Mouse (Mus musculus) retina, postnatal 1 day (tissue): ENCODE measurements at regions not wholly inside any gene's neighbourhood (a gene's known extent, or its start where the extent isn't known, plus 50 kb on each side); places are given as distances from the start of the nearest gene placed in this dataset.
A peak's percentile ranks its signal among the peaks of the same experiment; 100 is the strongest.

Source experiments
- DNase-seq: peaks from one replicate; pipeline ENCODE4 v3.0.0-alpha.2; 2012

GRCm38 (mm10) chr6:51172856-51173619 lies 259.4 kb upstream of the Nfe2l3 start:
- DNase-seq = peak; percentile 92

- DNase-seq = peak; percentile 26
Observed at GRCm38 (mm10) chr6:51173620-51174442, 258.6 kb upstream of the Nfe2l3 start.

- DNase-seq = peak; percentile 36
Observed at GRCm38 (mm10) chr6:51174443-51175021, 257.9 kb upstream of the Nfe2l3 start.

GRCm38 (mm10) chr6:51175616-51176590 lies 256.6 kb upstream of the Nfe2l3 start:
- DNase-seq = peak; percentile 38

- no peak for DNase-seq
Observed at GRCm38 (mm10) chr6:51176791-51177433, 255.6 kb upstream of the Nfe2l3 start.

- no peak for DNase-seq
Observed at GRCm38 (mm10) chr6:51177701-51178060, 254.8 kb upstream of the Nfe2l3 start.

GRCm38 (mm10) chr6:51178061-51178791 lies 254.2 kb upstream of the Nfe2l3 start:
- DNase-seq = peak; percentile 99

GRCm38 (mm10) chr6:51178799-51179398 lies 253.6 kb upstream of the Nfe2l3 start:
- DNase-seq = no peak

- peak; percentile 41 for DNase-seq
Observed at GRCm38 (mm10) chr6:51179741-51180537, 252.5 kb upstream of the Nfe2l3 start.

GRCm38 (mm10) chr6:51180881-51181875 lies 251.3 kb upstream of the Nfe2l3 start:
- DNase-seq = peak; percentile 53

GRCm38 (mm10) chr6:51181905-51182304 lies 250.6 kb upstream of the Nfe2l3 start:
- no peak for DNase-seq

- DNase-seq = no peak
Observed at GRCm38 (mm10) chr6:51182771-51183284, 249.6 kb upstream of the Nfe2l3 start.

GRCm38 (mm10) chr6:51183576-51184420 lies 248.7 kb upstream of the Nfe2l3 start:
- peak; percentile 61 for DNase-seq

- DNase-seq = no peak
Observed at GRCm38 (mm10) chr6:51184500-51184899, 248.0 kb upstream of the Nfe2l3 start.

- no peak for DNase-seq
Observed at GRCm38 (mm10) chr6:51185201-51185600, 247.3 kb upstream of the Nfe2l3 start.

- no peak for DNase-seq
Observed at GRCm38 (mm10) chr6:51189173-51189572, 243.3 kb upstream of the Nfe2l3 start.

GRCm38 (mm10) chr6:51192826-51193225 lies 239.6 kb upstream of the Nfe2l3 start:
- no peak for DNase-seq
